Mouse (Mus musculus) liver, embryonic 11.5 days (tissue): ENCODE measurements around the gene Wdr18. TPM values are rescaled to one million over a fixed set of nuclear protein-coding genes. Genes with fewer than 3 reads are reported as not detected.

Experiments
- ATAC-seq: fragments of 200-750 bp; cut with Nextera tagmentation; replicated peaks from 2 replicates; pipeline ENCODE4 v1.8.0; 2017; ENCODE audit warnings: moderate number of reproducible peaks, mild to moderate bottlenecking, moderate TSS enrichment, moderate library complexity; ENCODE audit not compliant: low FRiP score
- DNase-seq: peaks from one replicate; pipeline ENCODE4 v3.0.0-alpha.2; 2017; ENCODE audit warnings: low spot score
- H3K27ac ChIP-seq: fragments of 300-500 bp; sonication (generic); 2 replicates; pipeline ENCODE4 v1.5.1; 2014; ENCODE audit warnings: mild to moderate bottlenecking, low read depth, low read length, control low read depth
- H3K27me3 ChIP-seq: fragments of 300-500 bp; sonication (generic); replicated peaks from 2 replicates; pipeline ENCODE4 v1.6.1; 2014; ENCODE audit warnings: low read length, mixed read lengths; ENCODE audit not compliant: control insufficient read depth, insufficient read depth
- H3K36me3 ChIP-seq: fragments of 300-500 bp; sonication (generic); 2 replicates; pipeline ENCODE4 v1.6.1; 2014; ENCODE audit warnings: mild to moderate bottlenecking, low read length, moderate library complexity, mixed read lengths; ENCODE audit not compliant: control insufficient read depth, insufficient read depth
- H3K4me1 ChIP-seq: fragments of 300-500 bp; sonication (generic); replicated peaks from 2 replicates; pipeline ENCODE4 v1.6.1; 2014; ENCODE audit warnings: low read length, mixed read lengths; ENCODE audit not compliant: control insufficient read depth, insufficient read depth
- H3K4me2 ChIP-seq: fragments of 300-500 bp; sonication (generic); 2 replicates; pipeline ENCODE4 v1.6.1; 2014; ENCODE audit warnings: mild to moderate bottlenecking, control low read depth, moderate library complexity
- H3K4me3 ChIP-seq: fragments of 300-500 bp; sonication (generic); 2 replicates; pipeline ENCODE4 v1.5.1; 2014; ENCODE audit warnings: low read depth, low read length, control low read depth
- H3K9ac ChIP-seq: fragments of 300-500 bp; sonication (generic); 2 replicates; pipeline ENCODE4 v1.6.1; 2014; ENCODE audit warnings: low read depth, low read length, control low read depth
- H3K9me3 ChIP-seq: fragments of 300-500 bp; sonication (generic); 2 replicates; pipeline ENCODE4 v1.6.1; 2016; ENCODE audit warnings: low read length, inconsistent platforms, mixed read lengths; ENCODE audit not compliant: control insufficient read depth
- WGBS: fragments of 180-500 bp; shearing (Covaris S2); extraction: QIAGEN DNeasy Blood & Tissue Kit; methylation state at CpG from one replicate; pipeline ENCODE4 v1.1.7; 2014; 5-methylcytosine and 5-hydroxymethylcytosine counted together
- polyA plus RNA-seq: library from polyadenylated mRNA; unstranded; fragments of >200 nt; fragmentation: Nextera tagmentation; extraction: Ambion mirVana; gene quantifications from 2 replicates; pipeline ENCODE4 v1.2.1, GENCODE M21; 2014

Gene Wdr18
- polyA plus RNA-seq, 1 experiment from 2014 or later, result 164 TPM

DNA sequence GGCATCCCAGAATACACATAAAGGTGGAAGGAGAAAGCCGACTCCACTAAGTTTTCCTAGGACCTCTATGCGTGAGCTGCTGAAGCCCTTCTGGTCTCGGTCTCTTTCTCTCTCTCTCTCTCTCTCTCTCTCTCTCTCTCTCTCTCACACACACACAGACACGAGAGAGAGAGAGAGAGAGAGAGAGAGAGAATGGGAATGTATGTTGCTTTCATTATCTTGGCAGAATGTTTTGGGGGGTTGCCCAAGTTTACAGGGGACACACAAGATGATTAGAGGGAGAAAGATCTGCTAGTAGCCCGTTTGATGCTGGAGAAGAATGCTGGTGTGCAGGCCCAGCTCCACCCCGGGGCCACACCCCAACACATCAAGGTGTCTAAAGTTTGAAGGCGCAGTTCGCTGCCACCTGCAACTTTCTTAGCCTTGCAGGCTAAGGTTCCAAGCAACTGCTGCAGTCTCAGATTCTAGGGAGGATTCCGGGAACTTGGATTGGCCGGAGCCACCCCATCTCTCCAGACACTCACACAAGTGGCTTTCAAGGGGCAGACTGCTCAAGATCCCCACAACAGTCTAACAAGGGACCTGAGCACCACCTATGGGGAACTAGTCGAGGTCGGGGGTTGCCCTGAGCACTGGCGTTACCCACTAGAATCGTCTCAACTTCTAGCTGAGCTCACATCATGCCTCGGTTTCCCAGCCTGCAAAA, 34.0 kb upstream of the Wdr18 start:
- 11% methylated on average over 15 of the region's 15 CpGs for WGBS
- H3K4me2 ChIP-seq, result peak overlapping the region; percentile 98
- H3K9me3 ChIP-seq, result no peaks in the 10 kb centered on the region
- H3K9ac ChIP-seq, result peak overlapping the region; percentile 92
- peaks cover 37% of the 10 kb centered on the region for H3K4me1 ChIP-seq
- peaks cover under 1% of the 10 kb centered on the region; the same call in 1 of the 2 replicates for H3K36me3 ChIP-seq
- H3K27ac ChIP-seq, result peak overlapping the region; percentile 97
- ATAC-seq, result peak; percentile 3; the same call in 1 of the 2 replicates
- H3K27me3 ChIP-seq, result peaks cover 20% of the 10 kb centered on the region
- DNase-seq, result no peak
- peak overlapping the region; percentile 96 for H3K4me3 ChIP-seq

DNA sequence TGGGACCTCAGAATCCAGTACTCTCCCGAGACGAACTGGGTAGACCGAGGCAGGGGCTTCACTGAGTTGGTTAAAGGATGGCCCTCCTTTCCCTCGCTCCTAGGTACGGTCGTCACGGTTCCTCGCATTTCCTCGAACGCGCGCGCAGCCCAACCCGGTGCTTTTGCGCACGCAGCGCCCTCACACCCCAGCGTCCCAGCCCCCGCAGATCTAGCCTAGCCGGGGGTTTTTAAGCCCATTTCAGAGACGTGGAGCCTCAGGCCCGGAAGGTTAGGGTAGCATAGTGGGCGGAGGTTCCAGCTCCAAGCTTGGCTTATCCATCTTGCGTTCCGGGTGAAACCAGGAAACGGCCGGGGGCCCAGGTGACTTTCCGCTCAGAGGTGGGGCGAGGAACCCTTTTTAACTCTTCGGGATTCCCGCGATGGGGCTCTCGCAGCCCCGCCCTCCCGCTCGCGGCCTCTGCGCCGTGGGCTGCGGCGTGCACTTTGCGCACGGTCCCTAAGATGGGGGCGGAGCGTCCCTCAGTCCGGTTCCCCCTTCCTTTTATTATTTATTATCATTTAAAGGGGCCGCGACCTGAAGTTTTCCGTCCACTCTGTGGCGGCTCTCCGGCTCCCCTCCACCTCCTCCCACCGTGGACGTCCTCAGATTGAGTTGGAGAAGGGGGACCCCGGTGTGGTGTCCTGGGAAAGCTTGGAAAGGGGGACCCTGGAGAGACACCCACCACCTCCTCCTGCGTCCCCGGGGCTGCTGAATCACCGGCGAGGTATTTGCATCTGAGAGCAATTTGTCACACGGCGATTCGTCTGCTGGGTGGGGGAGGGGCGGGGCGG, 33.2 kb upstream of the Wdr18 start, which contains the start of gene Arid3a:
Gene Arid3a, plus strand, starts transcription at position 553 of the 833 bp plus-strand sequence.
- Histone ChIP-seq H3K9ac (peak within 1 kb of the TSS; percentile 92), H3K4me3 (peak within 1 kb of the TSS; percentile 96), H3K36me3 (peaks cover 3% of the 10 kb centered on the region; the same call in 1 of the 2 replicates), H3K9me3 (no peaks in the 10 kb centered on the region), H3K4me1 (peaks cover 34% of the 10 kb centered on the region), H3K4me2 (peak within 1 kb of the TSS; percentile 98), H3K27me3 (peaks cover 12% of the 10 kb centered on the region), H3K27ac (peak within 1 kb of the TSS; percentile 97)
- peak; percentile 93 for DNase-seq
- WGBS, result under 1% methylated on average over 63 of the region's 63 CpGs
- ATAC-seq, result peak; percentile 75

- Histone ChIP-seq H3K9me3 (no peaks in the 10 kb centered on the region), H3K36me3 (peaks cover 10% of the 10 kb centered on the region), H3K9ac (peak overlapping the region; percentile 92), H3K4me3 (peak overlapping the region; percentile 96), H3K27ac (peak overlapping the region; percentile 97), H3K27me3 (peaks cover 5% of the 10 kb centered on the region), H3K4me2 (peak overlapping the region; percentile 98), H3K4me1 (peaks cover 37% of the 10 kb centered on the region)
- 0% methylated on average over 54 of the region's 54 CpGs for WGBS
- ATAC-seq (peak; percentile 45), DNase-seq (peak; percentile 81)
These were observed 32.5 kb upstream of the Wdr18 start for GRCm38 (mm10) chr10:79927324-79928029.

DNA sequence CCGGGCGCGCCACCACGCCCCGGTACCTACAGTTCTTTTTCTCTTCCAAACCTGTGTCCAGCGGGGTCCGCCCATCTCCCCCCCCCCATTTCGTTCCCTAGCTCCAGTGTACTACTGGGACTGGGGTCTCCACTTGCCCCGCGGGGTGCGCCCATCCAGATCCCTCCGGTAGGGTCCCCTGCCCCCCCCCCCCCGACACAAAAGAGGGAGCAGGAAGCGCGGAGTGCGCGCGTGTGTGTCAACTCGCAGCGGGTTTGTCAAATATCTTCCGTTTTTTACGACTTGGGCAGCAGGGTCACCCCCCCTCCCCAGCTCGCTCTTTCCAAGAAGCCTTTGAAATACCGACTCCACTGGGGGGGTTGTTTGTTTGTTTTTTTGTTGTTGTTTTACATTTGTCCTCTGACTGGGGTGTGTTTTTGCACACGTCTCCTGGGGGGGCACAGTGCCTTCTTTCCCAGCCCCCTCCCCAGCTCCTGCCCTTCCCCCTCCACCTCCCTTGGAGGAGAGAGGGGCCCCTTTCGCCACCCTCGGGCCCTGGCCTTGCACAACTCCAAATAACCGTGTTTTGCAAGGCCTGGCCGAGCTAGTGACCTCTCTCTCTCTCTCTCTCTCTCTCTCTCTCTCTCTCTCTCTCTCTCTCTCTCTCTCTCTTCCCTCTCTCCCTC, 31.8 kb upstream of the Wdr18 start:
- under 1% methylated on average over 29 of the region's 29 CpGs for WGBS
- Histone ChIP-seq H3K4me1 (peaks cover 44% of the 10 kb centered on the region), H3K27me3 (0 out of 2 replicates have a peak, but pooled peaks cover under 1% of the 10 kb centered on the region), H3K9ac (peak overlapping the region; percentile 92), H3K9me3 (no peaks in the 10 kb centered on the region), H3K4me3 (peak overlapping the region; percentile 96), H3K36me3 (peaks cover 10% of the 10 kb centered on the region), H3K27ac (peak overlapping the region; percentile 97), H3K4me2 (peak overlapping the region; percentile 98)
- no peak for ATAC-seq
- peak; percentile 72 for DNase-seq

- H3K27me3 ChIP-seq, result no peaks in the 10 kb centered on the region
- no peaks in the 10 kb centered on the region for H3K9me3 ChIP-seq
- H3K4me2 ChIP-seq, result peak overlapping the region; percentile 98
- H3K36me3 ChIP-seq, result peaks cover 13% of the 10 kb centered on the region
- DNase-seq, result no peak
- ATAC-seq, result no peak
- H3K9ac ChIP-seq, result peak overlapping the region; percentile 92
- peak overlapping the region; percentile 96 for H3K4me3 ChIP-seq
- H3K4me1 ChIP-seq, result peaks cover 52% of the 10 kb centered on the region
- H3K27ac ChIP-seq, result peak overlapping the region; percentile 97
- WGBS, result 19% methylated on average over 9 of the region's 9 CpGs
These were observed 30.8 kb upstream of the Wdr18 start for GRCm38 (mm10) chr10:79928907-79929701.

GRCm38 (mm10) chr10:79929967-79930825, 29.8 kb upstream of the Wdr18 start:
- Histone ChIP-seq H3K9ac (no peak overlapping the region), H3K4me3 (peak overlapping the region; percentile 6; the same call in 1 of the 2 replicates)
- no peak for ATAC-seq

GRCm38 (mm10) chr10:79930826-79931186, 29.1 kb upstream of the Wdr18 start:
- DNase-seq, result no peak
- Histone ChIP-seq H3K9me3 (no peaks in the 10 kb centered on the region), H3K36me3 (peaks cover 20% of the 10 kb centered on the region), H3K27ac (no peak overlapping the region), H3K9ac (no peak overlapping the region), H3K4me3 (0 out of 2 replicates have a peak overlapping the region, but pooled peaks have one; percentile 5), H3K4me1 (peaks cover 60% of the 10 kb centered on the region), H3K4me2 (no peak overlapping the region), H3K27me3 (no peaks in the 10 kb centered on the region)
- no peak for ATAC-seq
- WGBS, result 90% methylated on average over 16 of the region's 16 CpGs

More at GRCm38 (mm10) chr10:79929967-79930825, 29.8 kb upstream of the Wdr18 start:
- DNase-seq, result no peak
- H3K4me1 ChIP-seq, result peaks cover 57% of the 10 kb centered on the region
- 87% methylated on average over 18 of the region's 18 CpGs for WGBS
- H3K36me3 ChIP-seq, result peaks cover 17% of the 10 kb centered on the region
- no peaks in the 10 kb centered on the region for H3K27me3 ChIP-seq
- H3K27ac ChIP-seq, result peak overlapping the region; percentile 97
- peak overlapping the region; percentile 98 for H3K4me2 ChIP-seq
- H3K9me3 ChIP-seq, result no peaks in the 10 kb centered on the region
